Comparison of ENCODE assay signal across 17 mouse cellular contexts in the genomic region with DNA sequence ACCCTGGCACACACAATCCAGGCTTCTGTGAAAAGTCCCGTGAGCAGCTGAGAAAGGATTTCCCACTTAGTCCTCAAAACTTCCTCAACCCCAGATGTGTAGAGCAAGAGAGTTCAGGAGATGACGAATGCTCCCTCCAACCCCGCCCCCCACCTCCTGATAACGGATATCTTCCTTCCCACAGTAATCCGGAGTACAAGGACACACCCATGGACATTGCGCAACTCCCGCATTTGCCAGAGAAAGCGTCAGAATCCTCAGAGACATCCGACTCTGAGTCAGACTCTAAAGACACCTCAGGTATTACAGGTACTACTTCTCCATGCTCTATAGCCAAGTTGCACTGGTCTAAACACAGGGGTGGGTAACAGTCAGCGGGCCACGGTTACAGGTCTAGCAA.
A peak's percentile ranks its signal among the peaks of the same experiment; 100 is the strongest.
DNase-seq lines count a peak whose midpoint lies in the region; ATAC-seq lines count a peak whose summit lies in the region.
"Had no signal": no experiment of that assay in that cellular context is flagged by ENCODE, and none has a peak within 500 bp of the region (broad histone marks: within the 10 kb centered on the region; RNA-seq: fewer than 3 reads in every experiment).

No protein-coding gene starts in this region.

- H3K4me2 ChIP-seq in intestine, embryonic 15.5 days (replicated peaks): no peak overlapping the region
- H3K4me2 ChIP-seq: heart, embryonic 13.5 days; neural tube, embryonic 13.5 days had no signal

- 59% methylated on average over 11 of the region's 11 CpGs for WGBS in intestine, embryonic 15.5 days

- H3K9ac ChIP-seq in intestine, embryonic 15.5 days: no peak overlapping the region
- H3K9ac ChIP-seq: heart, embryonic 13.5 days; neural tube, embryonic 13.5 days had no signal

- H3K36me3 ChIP-seq in intestine, embryonic 15.5 days: no peaks in the 10 kb centered on the region
- H3K36me3 ChIP-seq: heart, embryonic 13.5 days; neural tube, embryonic 13.5 days had no signal

- no peak overlapping the region for H3K27ac ChIP-seq in intestine, embryonic 15.5 days
- H3K27ac ChIP-seq: heart, embryonic 13.5 days; hindbrain, embryonic 10.5 days; neural tube, embryonic 13.5 days had no signal

- peak; percentile 19 to 22 for DNase-seq in heart, adult 18-20 months
- DNase-seq in heart, postnatal 25 days (ENCODE audit: low spot score): no peak
- peak; percentile 8 for DNase-seq in urinary bladder, postnatal 14 days (ENCODE audit: low spot score)
- no peak for DNase-seq in urinary bladder, adult 18-20 months (ENCODE audit: low spot score in 2 of 2)
- DNase-seq in ovary, postnatal 10 days (ENCODE audit: low spot score): no peak
- DNase-seq in spleen, postnatal 14 days (ENCODE audit: low spot score in 2 of 2): no peak
- no peak for DNase-seq in left cerebral cortex, postnatal 14 days (ENCODE audit: low spot score in 2 of 2)
- DNase-seq: cerebellum, adult 9-10 months; gastrocnemius, postnatal 10 days; retina, postnatal 1 day had no signal

- no peaks in the 10 kb centered on the region for H3K9me3 ChIP-seq in intestine, embryonic 15.5 days
- H3K9me3 ChIP-seq: heart, embryonic 13.5 days; hindbrain, embryonic 10.5 days; neural tube, embryonic 13.5 days had no signal

- H3K27me3 ChIP-seq in intestine, embryonic 15.5 days (replicated peaks): peaks cover 25% of the 10 kb centered on the region

- H3K4me1 ChIP-seq in intestine, embryonic 15.5 days (replicated peaks): peaks cover 10% of the 10 kb centered on the region

- H3K4me3 ChIP-seq in intestine, embryonic 15.5 days (replicated peaks): no peak overlapping the region
- H3K4me3 ChIP-seq: erythroblast, embryonic 14.5 days; heart, embryonic 13.5 days; hindbrain, embryonic 10.5 days; neural tube, embryonic 13.5 days had no signal

- ATAC-seq in intestine, embryonic 15.5 days: peak; percentile 47
- ATAC-seq: forebrain, embryonic 16.5 days; inflammation-experienced regulatory T-cells, adult 6 months had no signal

- intact Hi-C loops in heart, postnatal 25 days (cut with DNase I): no loop called here
- intact Hi-C loops in left cerebral cortex, postnatal 14 days (cut with DNase I): no loop called here

Comparison
In these comparisons a context has a peak if more than half of its experiments do, and no peak if none do; other contexts are left out.
1. DNase-seq: peak in heart, adult 18-20 months (2 of 2) and urinary bladder, postnatal 14 days (single experiment); none in heart, postnatal 25 days (single experiment), urinary bladder, adult 18-20 months (0 of 2), ovary, postnatal 10 days (single experiment), spleen, postnatal 14 days (0 of 2) and left cerebral cortex, postnatal 14 days (0 of 2).